Mouse (Mus musculus) MEL (cell line): ENCODE measurements around the gene Col6a3. TPM values are rescaled to one million over a fixed set of nuclear protein-coding genes. Genes with fewer than 3 reads are reported as not detected.

Experiments used
- DNase-seq: peaks from one replicate; pipeline ENCODE4 v3.0.0; 2011; ENCODE audit warnings: low read depth, low spot score
- H3K27ac ChIP-seq: 2 replicates; pipeline ENCODE4 v1.5.1; 2012; ENCODE audit warnings: low read depth, mild to moderate bottlenecking, control low read depth, low read length, moderate library complexity; ENCODE audit not compliant: control insufficient read depth
- H3K27me3 ChIP-seq, 2 experiments: fragments of 150-350 bp in 1 of 2; sonication (generic) in 1 of 2; 2 replicates each; pipeline ENCODE4 v1.6.1; 2012; ENCODE audit warnings: low read length in 2 of 2, mild to moderate bottlenecking in 2 of 2, improper control_type of control experiment in 1 of 2, moderate library complexity in 1 of 2; ENCODE audit not compliant: insufficient read depth in 2 of 2, control insufficient read depth in 1 of 2
- H3K36me3 ChIP-seq, 2 experiments: 2 replicates each; pipeline ENCODE4 v1.6.1; 2012 to 2014; ENCODE audit warnings: low read length in 2 of 2, improper control_type of control experiment in 1 of 2, inconsistent platforms in 1 of 2, mild to moderate bottlenecking in 1 of 2; ENCODE audit not compliant: insufficient read depth in 2 of 2, control insufficient read depth in 1 of 2
- H3K4me1 ChIP-seq, 2 experiments: fragments of 150-350 bp in 1 of 2; sonication (generic) in 1 of 2; 2 replicates each; pipeline ENCODE4 v1.6.1; 2012; ENCODE audit warnings: low read length in 2 of 2, improper control_type of control experiment in 1 of 2, mild to moderate bottlenecking in 1 of 2; ENCODE audit not compliant: insufficient read depth in 2 of 2, control insufficient read depth in 1 of 2
- H3K4me3 ChIP-seq, 2 experiments: fragments of 150-350 bp in 1 of 2; sonication (generic) in 1 of 2; 2 replicates each; pipeline ENCODE4 v1.5.1; 2012; ENCODE audit warnings: low read depth in 2 of 2, low read length in 2 of 2, mild to moderate bottlenecking in 2 of 2, moderate library complexity in 2 of 2, control low read depth in 1 of 2, improper control_type of control experiment in 1 of 2; ENCODE audit not compliant: control insufficient read depth in 1 of 2, insufficient read depth in 1 of 2
- H3K79me2 ChIP-seq: 2 replicates; pipeline ENCODE4 v1.6.1; 2012; ENCODE audit warnings: mild to moderate bottlenecking, low read length, moderate library complexity; ENCODE audit not compliant: control insufficient read depth, poor library complexity, insufficient read depth
- H3K9ac ChIP-seq: 2 replicates; pipeline ENCODE4 v1.6.1; 2012; ENCODE audit warnings: low read depth, mild to moderate bottlenecking, control low read depth, low read length, moderate library complexity; ENCODE audit not compliant: control insufficient read depth, poor library complexity, severe bottlenecking
- H3K9me3 ChIP-seq: fragments of 150-350 bp; sonication (generic); replicated peaks from 2 replicates; pipeline ENCODE4 v1.6.1; 2012; ENCODE audit warnings: mild to moderate bottlenecking, low read length, improper control_type of control experiment, moderate library complexity; ENCODE audit not compliant: insufficient read depth
- CHD1 ChIP-seq: IDR thresholded peaks from 2 replicates; pipeline ENCODE4 v1.6.1; 2012; ENCODE audit warnings: low read depth, mild to moderate bottlenecking, inconsistent platforms, low read length, improper control_type of control experiment
- CHD2 ChIP-seq: IDR thresholded peaks from 2 replicates; pipeline ENCODE4 v1.6.1; 2011; ENCODE audit warnings: low read length, improper control_type of control experiment
- CTCF ChIP-seq, 3 experiments: IDR thresholded peaks in 2 of 3; conservative IDR thresholded peaks in 1 of 3; 2 replicates each; pipeline ENCODE4 v1.5.1; 2011 to 2012; ENCODE audit warnings: low read length in 3 of 3, low read depth in 2 of 3, mild to moderate bottlenecking in 2 of 3, improper control_type of control experiment in 1 of 3, inconsistent platforms in 1 of 3, mixed read lengths in 1 of 3, moderate library complexity in 1 of 3; ENCODE audit not compliant: control insufficient read depth in 1 of 3, insufficient read depth in 1 of 3, poor library complexity in 1 of 3, severe bottlenecking in 1 of 3
- GABPA ChIP-seq: IDR thresholded peaks from 2 replicates; pipeline ENCODE4 v1.6.1; 2012; ENCODE audit warnings: low read depth, mild to moderate bottlenecking, inconsistent platforms, low read length, improper control_type of control experiment, moderate library complexity
- MAFK ChIP-seq: IDR thresholded peaks from 2 replicates; pipeline ENCODE4 v1.6.1; 2011; ENCODE audit warnings: low read depth, mild to moderate bottlenecking, low read length, improper control_type of control experiment, borderline replicate concordance
- MAZ ChIP-seq: IDR thresholded peaks from 2 replicates; pipeline ENCODE4 v1.6.1; 2012; ENCODE audit warnings: low read depth, mild to moderate bottlenecking, inconsistent platforms, low read length, improper control_type of control experiment
- MXI1 ChIP-seq: IDR thresholded peaks from 2 replicates; pipeline ENCODE4 v1.6.1; 2011; ENCODE audit warnings: mild to moderate bottlenecking, low read depth, low read length, improper control_type of control experiment
- MYC ChIP-seq: IDR thresholded peaks from 2 replicates; pipeline ENCODE4 v1.6.1; 2011; ENCODE audit warnings: low read depth, mild to moderate bottlenecking, low read length, improper control_type of control experiment, moderate library complexity
- NELFE ChIP-seq: IDR thresholded peaks from 2 replicates; pipeline ENCODE4 v1.6.1; 2011; ENCODE audit warnings: low read depth, low read length, improper control_type of control experiment
- NRF1 ChIP-seq: IDR thresholded peaks from 2 replicates; pipeline ENCODE4 v1.6.1; 2014; ENCODE audit warnings: low read depth, mild to moderate bottlenecking, inconsistent platforms, low read length, improper control_type of control experiment, moderate library complexity; ENCODE audit not compliant: poor library complexity, insufficient read depth, severe bottlenecking
- RAD21 ChIP-seq: IDR thresholded peaks from 2 replicates; pipeline ENCODE4 v1.6.1; 2011; ENCODE audit warnings: mild to moderate bottlenecking, low read depth, low read length, improper control_type of control experiment
- TAL1 ChIP-seq: IDR thresholded peaks from 2 replicates; pipeline ENCODE4 v1.6.1; 2012; ENCODE audit warnings: mild to moderate bottlenecking, inconsistent platforms, low read length, moderate library complexity, mixed read lengths
- UBTF ChIP-seq: IDR thresholded peaks from 2 replicates; pipeline ENCODE4 v1.6.1; 2012; ENCODE audit warnings: low read depth, mild to moderate bottlenecking, inconsistent platforms, low read length, improper control_type of control experiment, moderate library complexity, borderline replicate concordance; ENCODE audit not compliant: insufficient read depth
- ZKSCAN1 ChIP-seq: IDR thresholded peaks from 2 replicates; pipeline ENCODE4 v1.6.1; 2012; ENCODE audit warnings: low read depth, mild to moderate bottlenecking, inconsistent platforms, low read length, improper control_type of control experiment, moderate library complexity
- ZMIZ1 ChIP-seq: IDR thresholded peaks from 2 replicates; pipeline ENCODE4 v1.6.1; 2012; ENCODE audit warnings: low read depth, mild to moderate bottlenecking, inconsistent platforms, low read length, improper control_type of control experiment, moderate library complexity
- ZNF384 ChIP-seq: IDR thresholded peaks from 2 replicates; pipeline ENCODE4 v1.6.1; 2012; ENCODE audit warnings: low read depth, mild to moderate bottlenecking, inconsistent platforms, low read length, improper control_type of control experiment
- polyA plus RNA-seq, 2 experiments: library from polyadenylated mRNA; stranded (reverse) in 1 of 2; unstranded in 1 of 2; fragments of >175 nt in 1 of 2; fragments of >200 nt in 1 of 2; gene quantifications; 2 replicates each; pipeline versions ENCODE4 v1.2.1 to v1.2.4; 2012; ENCODE audit warnings: low replicate concordance in 2 of 2, low read depth in 1 of 2; ENCODE audit not compliant: insufficient read length in 2 of 2, insufficient read depth in 1 of 2, missing spikeins in 1 of 2
- total RNA-seq: library from RNA; depleted of rRNA; stranded (reverse); fragments of 300-350 nt; gene quantifications from 2 replicates; pipeline ENCODE4 v1.2.3, GENCODE M21; 2012

Col6a3 gene
- total and polyA plus RNA-seq, 3 experiments, result not detected

GRCm38 (mm10) chr1:90743445-90743844, 100.3 kb downstream of the Col6a3 start:
- no peak for DNase-seq
- H3K9ac ChIP-seq, result no peak overlapping the region
- no peaks in the 10 kb centered on the region for H3K9me3 ChIP-seq
- H3K4me3 ChIP-seq, result no peak overlapping the region
- TF ChIP-seq MYC (no peak), MXI1 (no peak), CHD1 (no peak), NRF1 (no peak), RAD21 (no peak), GABPA (no peak), TAL1 (no peak), MAFK (no peak), NELFE (no peak), CHD2 (no peak), MAZ (no peak)
- H3K27me3 ChIP-seq, result no peaks in the 10 kb centered on the region
- no peaks in the 10 kb centered on the region for H3K36me3 ChIP-seq
- H3K27ac ChIP-seq, result no peak overlapping the region
- no peaks in the 10 kb centered on the region for H3K79me2 ChIP-seq
- H3K4me1 ChIP-seq, result no peaks in the 10 kb centered on the region

- H3K27me3 ChIP-seq, result no peaks in the 10 kb centered on the region
- no peak overlapping the region for H3K9ac ChIP-seq
- no peaks in the 10 kb centered on the region for H3K4me1 ChIP-seq
- no peak overlapping the region for H3K4me3 ChIP-seq
- DNase-seq, result no peak
- no peaks in the 10 kb centered on the region for H3K9me3 ChIP-seq
- no peaks in the 10 kb centered on the region for H3K79me2 ChIP-seq
- no peak overlapping the region for H3K27ac ChIP-seq
- TF ChIP-seq UBTF (no peak), CTCF (IDR thresholded peaks at IDR 0.05 in 2 of 3, conservative IDR thresholded peaks at IDR 0.05 in 1 of 3; ENCODE audit: control insufficient read depth in 1 of 3, insufficient read depth in 1 of 3, low read depth in 2 of 3, low read length in 3 of 3, poor library complexity in 1 of 3, severe bottlenecking in 1 of 3) (no peak), ZKSCAN1 (no peak), ZNF384 (no peak), ZMIZ1 (no peak)
- H3K36me3 ChIP-seq, result no peaks in the 10 kb centered on the region
These were observed 101.1 kb downstream of the Col6a3 start for GRCm38 (mm10) chr1:90742641-90743040.
